Mouse (Mus musculus) fat pad, adult 2 months (tissue): ENCODE results near the gene Disp3.

ENCODE experiments used
- DNase-seq: peaks from one replicate; pipeline ENCODE4 v3.0.0-alpha.2; 2011; ENCODE audit warnings: low read depth, low spot score; ENCODE audit errors: extremely low read depth

Gene Disp3

GRCm38 (mm10) chr4:148220656-148221055 is 67.1 kb downstream of the Disp3 start:
- no peak for DNase-seq

- DNase-seq = no peak
Observed at GRCm38 (mm10) chr4:148218238-148218637, 69.5 kb downstream of the Disp3 start.

DNA sequence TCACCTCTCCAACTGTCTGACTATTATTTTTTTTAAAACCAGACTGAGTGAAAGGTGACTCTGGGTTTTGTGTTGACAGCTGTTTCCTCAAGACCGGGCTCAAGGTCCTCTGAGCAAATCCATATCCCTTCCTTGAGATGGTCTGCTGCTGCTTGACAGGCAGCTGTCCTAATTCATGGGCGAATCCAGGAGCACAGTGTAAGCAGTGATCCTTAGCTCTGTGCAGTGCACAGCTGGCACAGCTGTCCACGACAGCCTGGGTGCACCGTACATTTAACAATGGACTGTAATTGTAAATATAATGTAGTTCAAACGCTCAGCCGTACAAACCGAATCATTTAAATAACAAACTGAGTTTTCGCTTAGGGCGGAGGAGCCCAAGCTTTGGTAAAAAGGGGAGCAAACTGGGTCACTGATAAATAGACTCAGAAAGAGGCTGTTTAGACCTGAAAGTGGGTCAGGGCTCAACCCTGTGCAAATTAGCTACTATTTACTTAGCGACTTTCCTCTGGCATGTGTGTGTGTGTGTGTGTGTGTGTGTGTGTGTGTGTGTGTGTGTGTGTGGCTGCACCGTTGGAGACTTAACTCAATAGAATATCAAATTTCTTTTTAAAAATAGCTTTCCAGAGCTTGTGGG is 72.4 kb downstream of the Disp3 start:
- DNase-seq = no peak

DNA sequence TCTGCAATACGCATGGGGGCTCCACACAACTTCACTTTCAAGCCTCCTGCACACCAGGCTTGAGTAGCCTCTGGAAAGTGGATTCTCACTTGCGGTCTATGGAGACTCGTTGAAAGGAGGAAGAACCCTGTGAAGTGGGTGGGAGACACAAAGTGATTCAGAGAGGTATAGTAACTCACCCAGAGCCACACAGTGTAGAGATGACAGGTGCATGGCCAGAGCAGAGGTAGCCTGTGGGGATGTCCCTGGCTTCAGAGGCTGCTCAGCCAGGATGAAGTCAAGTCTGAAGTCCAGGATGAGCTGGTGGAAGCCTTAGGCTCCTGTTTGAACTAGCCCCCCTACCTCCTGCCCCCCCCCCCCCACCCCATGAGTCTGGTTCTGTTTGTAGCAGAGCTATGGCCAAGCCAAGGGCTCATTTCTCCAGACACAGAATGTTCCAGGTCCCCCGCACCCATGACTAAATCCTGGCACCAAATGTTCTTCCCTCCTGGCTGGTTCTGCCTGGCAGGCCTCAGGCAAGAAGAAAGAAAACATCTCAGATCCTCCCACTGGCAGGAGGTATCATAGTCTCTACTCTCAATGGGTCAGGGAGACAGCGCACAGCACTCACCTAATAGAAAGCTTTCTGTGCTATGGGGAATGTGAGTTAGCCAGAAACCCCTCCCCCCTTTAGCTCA is 73.2 kb downstream of the Disp3 start:
- no peak for DNase-seq

GRCm38 (mm10) chr4:148204873-148205232 is 82.9 kb downstream of the Disp3 start:
- DNase-seq = no peak

DNA sequence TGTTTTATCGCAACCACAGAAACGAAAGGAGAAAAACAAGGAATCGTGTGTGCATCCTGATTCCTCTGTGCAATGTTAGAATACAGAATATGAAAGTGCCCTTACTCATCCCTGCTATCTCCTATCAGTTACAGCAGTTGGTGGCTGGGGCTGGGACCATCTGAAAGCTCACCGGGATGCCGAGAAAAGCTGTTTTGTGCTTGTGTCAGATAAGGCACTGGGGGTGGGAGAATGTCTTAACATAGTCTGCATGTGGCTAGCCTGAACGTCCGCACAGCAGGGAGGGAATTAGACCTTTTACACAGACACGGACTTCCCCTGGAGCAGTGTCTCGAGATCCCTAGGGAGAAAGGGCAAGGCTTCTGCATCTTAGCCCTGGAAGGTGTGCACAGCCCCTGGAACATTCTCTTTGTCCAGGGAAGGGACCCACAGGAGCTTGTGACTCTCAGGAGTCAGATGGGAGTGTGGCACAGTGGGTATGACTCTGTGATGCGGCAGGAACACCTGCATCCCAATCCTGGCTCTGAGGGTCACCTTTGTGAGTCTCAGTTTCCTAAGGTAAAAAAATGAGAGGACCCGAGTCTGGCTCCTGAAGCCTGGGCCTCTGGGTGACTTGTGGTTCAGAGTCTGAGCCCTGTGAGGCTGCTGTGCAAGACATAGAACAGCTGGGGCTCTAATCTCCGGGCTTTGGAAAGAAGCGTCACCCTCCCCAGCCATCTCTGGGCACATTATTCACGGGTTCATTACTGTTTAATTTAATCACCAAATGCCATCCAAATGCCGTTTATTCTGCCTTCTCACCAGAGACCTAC is 83.5 kb downstream of the Disp3 start:
- no peak for DNase-seq

GRCm38 (mm10) chr4:148203557-148203956 is 84.2 kb downstream of the Disp3 start:
- DNase-seq = no peak

DNA sequence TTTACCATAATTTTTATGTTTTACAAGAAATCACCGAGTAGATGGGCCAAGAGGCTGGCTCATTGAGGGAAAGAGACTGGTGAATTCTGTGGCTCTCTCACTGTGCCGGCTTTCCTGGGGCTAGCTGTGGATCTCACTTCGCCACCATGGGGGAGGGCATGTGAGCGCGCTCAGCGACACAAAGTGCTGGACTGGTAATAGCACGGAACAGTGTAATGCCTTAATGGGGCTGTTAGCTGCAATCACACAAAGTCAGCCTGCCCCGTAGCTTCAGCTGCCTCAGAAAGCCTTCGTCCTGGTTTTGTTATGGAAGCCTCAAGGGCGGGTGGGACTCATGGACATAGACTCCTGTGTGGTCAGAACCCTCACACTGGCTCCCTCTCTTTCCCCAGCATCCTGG is 89.0 kb downstream of the Disp3 start:
- no peak for DNase-seq

DNA sequence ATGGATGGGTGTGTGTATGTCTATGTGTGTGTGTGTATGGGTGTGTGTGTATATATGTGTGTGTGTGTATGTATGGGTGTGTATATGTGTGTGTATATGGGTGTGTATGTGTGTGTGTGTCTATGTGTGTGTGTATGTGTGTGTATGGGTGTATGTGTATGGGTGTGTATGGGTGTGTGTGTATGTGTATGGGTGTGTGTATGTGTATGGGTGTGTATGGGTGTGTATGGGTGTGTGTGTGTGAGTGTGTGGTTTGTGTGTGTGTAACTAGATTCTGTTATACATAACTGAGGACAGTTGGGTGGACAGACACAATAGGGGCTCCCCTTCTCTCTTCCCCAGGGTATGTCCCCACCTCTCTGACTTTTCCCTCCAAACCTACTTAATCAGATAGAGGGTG is 93.4 kb downstream of the Disp3 start:
- DNase-seq = no peak

DNA sequence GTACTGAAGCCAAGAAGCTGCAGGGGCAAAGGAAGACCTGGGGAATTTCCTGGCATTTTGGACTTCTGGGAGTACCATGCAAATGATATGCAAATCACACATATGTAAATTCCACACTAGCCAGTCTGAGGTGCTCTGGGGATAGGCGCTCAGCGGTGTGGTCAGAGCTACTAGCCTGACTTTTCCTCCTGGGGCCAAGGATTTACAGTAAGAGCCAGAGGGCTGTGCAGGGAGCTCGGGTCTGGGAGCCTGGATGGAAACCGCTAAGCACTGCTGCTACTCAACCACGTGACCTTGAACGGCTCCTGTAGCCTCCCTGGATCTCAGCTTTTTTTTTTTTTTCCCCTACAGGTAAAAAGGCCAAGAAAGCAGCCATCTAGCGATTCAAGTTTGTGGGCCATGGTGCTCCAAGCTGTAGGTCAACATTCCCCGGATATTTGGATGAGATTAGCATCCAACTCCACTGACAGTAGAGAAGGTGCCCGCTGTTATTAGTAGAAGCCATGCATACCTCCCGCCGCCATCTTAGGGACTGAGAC is 95.0 kb downstream of the Disp3 start:
- DNase-seq = no peak
